Mouse (Mus musculus): ENCODE results near the gene Cdc42ep5. TPM values are rescaled to one million over a fixed set of nuclear protein-coding genes. Genes with fewer than 3 reads are reported as not detected.

Cdc42ep5 gene
- polyA plus RNA-seq, 1 experiment from 2014 or later, result 83.5 TPM

GRCm38 (mm10) chr7:4131964-4132363, 32.7 kb downstream of the Cdc42ep5 start:
- WGBS, result 91% methylated on average over 8 of the region's 8 CpGs
- Histone ChIP-seq H3K4me2 (ENCODE audit: low read depth, low read length) (no peak overlapping the region), H3K4me3 (ENCODE audit: low read length) (no peak overlapping the region), H3K27ac (ENCODE audit: low read length) (no peak overlapping the region), H3K27me3 (replicated peaks; ENCODE audit: control insufficient read depth, insufficient read depth, low read length) (no peaks in the 10 kb centered on the region), H3K4me1 (ENCODE audit: control insufficient read depth, insufficient read depth, low read length) (0 out of 2 replicates have a peak, but pooled peaks cover 3% of the 10 kb centered on the region), H3K9ac (ENCODE audit: low read depth, low read length) (no peak overlapping the region), H3K9me3 (ENCODE audit: control insufficient read depth, low read length) (no peaks in the 10 kb centered on the region), H3K36me3 (ENCODE audit: control insufficient read depth, insufficient read depth, low read length) (no peaks in the 10 kb centered on the region)
- ATAC-seq, result no peak

- Histone ChIP-seq H3K27ac (ENCODE audit: low read length) (no peak overlapping the region), H3K9me3 (ENCODE audit: control insufficient read depth, low read length) (no peaks in the 10 kb centered on the region), H3K36me3 (ENCODE audit: control insufficient read depth, insufficient read depth, low read length) (no peaks in the 10 kb centered on the region), H3K27me3 (replicated peaks; ENCODE audit: control insufficient read depth, insufficient read depth, low read length) (no peaks in the 10 kb centered on the region), H3K4me2 (ENCODE audit: low read depth, low read length) (no peak overlapping the region), H3K4me1 (ENCODE audit: control insufficient read depth, insufficient read depth, low read length) (0 out of 2 replicates have a peak, but pooled peaks cover 3% of the 10 kb centered on the region), H3K9ac (ENCODE audit: low read depth, low read length) (no peak overlapping the region), H3K4me3 (ENCODE audit: low read length) (no peak overlapping the region)
- 32% methylated on average over 13 of the region's 13 CpGs for WGBS
- peak; percentile 80 for ATAC-seq
These were observed 33.8 kb downstream of the Cdc42ep5 start for GRCm38 (mm10) chr7:4130686-4131452.

- Histone ChIP-seq H3K9me3 (ENCODE audit: control insufficient read depth, low read length) (no peaks in the 10 kb centered on the region), H3K36me3 (ENCODE audit: control insufficient read depth, insufficient read depth, low read length) (no peaks in the 10 kb centered on the region), H3K27ac (ENCODE audit: low read length) (no peak overlapping the region), H3K27me3 (replicated peaks; ENCODE audit: control insufficient read depth, insufficient read depth, low read length) (no peaks in the 10 kb centered on the region), H3K9ac (ENCODE audit: low read depth, low read length) (no peak overlapping the region), H3K4me2 (ENCODE audit: low read depth, low read length) (no peak overlapping the region), H3K4me1 (ENCODE audit: control insufficient read depth, insufficient read depth, low read length) (peaks cover 3% of the 10 kb centered on the region; the same call in 1 of the 2 replicates), H3K4me3 (ENCODE audit: low read length) (no peak overlapping the region)
- WGBS, result 59% methylated on average over 6 of the region's 6 CpGs
- no peak for ATAC-seq
These were observed 35.8 kb downstream of the Cdc42ep5 start for GRCm38 (mm10) chr7:4128860-4129259.

- no peak overlapping the region for H3K4me3 ChIP-seq (ENCODE audit: low read length)
- H3K4me2 ChIP-seq (ENCODE audit: low read depth, low read length), result no peak overlapping the region
- peaks cover 3% of the 10 kb centered on the region; the same call in 1 of the 2 replicates for H3K4me1 ChIP-seq (ENCODE audit: control insufficient read depth, insufficient read depth, low read length)
- no peaks in the 10 kb centered on the region for H3K36me3 ChIP-seq (ENCODE audit: control insufficient read depth, insufficient read depth, low read length)
- no peaks in the 10 kb centered on the region for H3K9me3 ChIP-seq (ENCODE audit: control insufficient read depth, low read length)
- no peak overlapping the region for H3K27ac ChIP-seq (ENCODE audit: low read length)
- H3K27me3 ChIP-seq (replicated peaks; ENCODE audit: control insufficient read depth, insufficient read depth, low read length), result no peaks in the 10 kb centered on the region
- no peak for ATAC-seq
- 84% methylated on average over 4 of the region's 4 CpGs for WGBS
- H3K9ac ChIP-seq (ENCODE audit: low read depth, low read length), result no peak overlapping the region
These were observed 36.8 kb downstream of the Cdc42ep5 start for GRCm38 (mm10) chr7:4127894-4128293.

GRCm38 (mm10) chr7:4126992-4127785, 37.5 kb downstream of the Cdc42ep5 start:
- H3K9ac ChIP-seq (ENCODE audit: low read depth, low read length), result no peak overlapping the region
- H3K27me3 ChIP-seq (replicated peaks; ENCODE audit: control insufficient read depth, insufficient read depth, low read length), result no peaks in the 10 kb centered on the region
- H3K36me3 ChIP-seq (ENCODE audit: control insufficient read depth, insufficient read depth, low read length), result no peaks in the 10 kb centered on the region
- no peak overlapping the region for H3K4me2 ChIP-seq (ENCODE audit: low read depth, low read length)
- no peak overlapping the region for H3K27ac ChIP-seq (ENCODE audit: low read length)
- H3K4me3 ChIP-seq (ENCODE audit: low read length), result no peak overlapping the region
- H3K4me1 ChIP-seq (ENCODE audit: control insufficient read depth, insufficient read depth, low read length), result peaks cover 3% of the 10 kb centered on the region; the same call in 1 of the 2 replicates
- no peak for ATAC-seq
- H3K9me3 ChIP-seq (ENCODE audit: control insufficient read depth, low read length), result no peaks in the 10 kb centered on the region
- WGBS, result 88% methylated on average over 11 of the region's 11 CpGs

GRCm38 (mm10) chr7:4125306-4125705, 39.4 kb downstream of the Cdc42ep5 start:
- H3K9ac ChIP-seq (ENCODE audit: low read depth, low read length), result no peak overlapping the region
- peaks cover 6% of the 10 kb centered on the region; the same call in 1 of the 2 replicates for H3K27me3 ChIP-seq (replicated peaks; ENCODE audit: control insufficient read depth, insufficient read depth, low read length)
- H3K27ac ChIP-seq (ENCODE audit: low read length), result no peak overlapping the region
- H3K4me3 ChIP-seq (ENCODE audit: low read length), result no peak overlapping the region
- H3K4me1 ChIP-seq (ENCODE audit: control insufficient read depth, insufficient read depth, low read length), result no peaks in the 10 kb centered on the region; the same call in 1 of the 2 replicates
- WGBS, result 20% methylated on average over 9 of the region's 9 CpGs
- no peak for ATAC-seq
- no peak overlapping the region for H3K4me2 ChIP-seq (ENCODE audit: low read depth, low read length)
- H3K9me3 ChIP-seq (ENCODE audit: control insufficient read depth, low read length), result no peaks in the 10 kb centered on the region
- H3K36me3 ChIP-seq (ENCODE audit: control insufficient read depth, insufficient read depth, low read length), result no peaks in the 10 kb centered on the region

- no peaks in the 10 kb centered on the region; the same call in 1 of the 2 replicates for H3K4me1 ChIP-seq (ENCODE audit: control insufficient read depth, insufficient read depth, low read length)
- no peaks in the 10 kb centered on the region for H3K9me3 ChIP-seq (ENCODE audit: control insufficient read depth, low read length)
- no peak overlapping the region for H3K27ac ChIP-seq (ENCODE audit: low read length)
- no peak overlapping the region for H3K4me3 ChIP-seq (ENCODE audit: low read length)
- no peak for ATAC-seq
- 18% methylated on average over 5 of the region's 5 CpGs for WGBS
- no peaks in the 10 kb centered on the region for H3K36me3 ChIP-seq (ENCODE audit: control insufficient read depth, insufficient read depth, low read length)
- no peak overlapping the region for H3K4me2 ChIP-seq (ENCODE audit: low read depth, low read length)
- H3K27me3 ChIP-seq (replicated peaks; ENCODE audit: control insufficient read depth, insufficient read depth, low read length), result peaks cover 11% of the 10 kb centered on the region; the same call in 1 of the 2 replicates
- no peak overlapping the region for H3K9ac ChIP-seq (ENCODE audit: low read depth, low read length)
These were observed 39.8 kb downstream of the Cdc42ep5 start for GRCm38 (mm10) chr7:4124856-4125255.

GRCm38 (mm10) chr7:4124315-4124759, 40.3 kb downstream of the Cdc42ep5 start:
- H3K4me1 ChIP-seq (ENCODE audit: control insufficient read depth, insufficient read depth, low read length), result peaks cover 3% of the 10 kb centered on the region; the same call in 1 of the 2 replicates
- H3K9ac ChIP-seq (ENCODE audit: low read depth, low read length), result peak overlapping the region; percentile 19; the same call in 1 of the 2 replicates
- H3K4me2 ChIP-seq (ENCODE audit: low read depth, low read length), result no peak overlapping the region
- peaks cover 16% of the 10 kb centered on the region for H3K27me3 ChIP-seq (replicated peaks; ENCODE audit: control insufficient read depth, insufficient read depth, low read length)
- ATAC-seq, result peak; percentile 27; the same call in 1 of the 2 replicates
- no peak overlapping the region for H3K4me3 ChIP-seq (ENCODE audit: low read length)
- WGBS, result 2% methylated on average over 10 of the region's 10 CpGs
- H3K27ac ChIP-seq (ENCODE audit: low read length), result no peak overlapping the region
- H3K9me3 ChIP-seq (ENCODE audit: control insufficient read depth, low read length), result no peaks in the 10 kb centered on the region
- no peaks in the 10 kb centered on the region for H3K36me3 ChIP-seq (ENCODE audit: control insufficient read depth, insufficient read depth, low read length)

GRCm38 (mm10) chr7:4123732-4124131, 40.9 kb downstream of the Cdc42ep5 start:
- Histone ChIP-seq H3K36me3 (ENCODE audit: control insufficient read depth, insufficient read depth, low read length) (no peaks in the 10 kb centered on the region), H3K9ac (ENCODE audit: low read depth, low read length) (no peak overlapping the region), H3K27me3 (replicated peaks; ENCODE audit: control insufficient read depth, insufficient read depth, low read length) (peaks cover 22% of the 10 kb centered on the region), H3K4me2 (ENCODE audit: low read depth, low read length) (no peak overlapping the region), H3K9me3 (ENCODE audit: control insufficient read depth, low read length) (no peaks in the 10 kb centered on the region), H3K4me3 (ENCODE audit: low read length) (no peak overlapping the region), H3K27ac (ENCODE audit: low read length) (no peak overlapping the region), H3K4me1 (ENCODE audit: control insufficient read depth, insufficient read depth, low read length) (peaks cover 5% of the 10 kb centered on the region; the same call in 1 of the 2 replicates)
- peak; percentile 53 for ATAC-seq
- WGBS, result 57% methylated on average over 1 of the region's 1 CpGs

All from intestine, embryonic 16.5 days (tissue).